Mouse (Mus musculus) G1E (cell line): ENCODE results near the gene Vmn2r62. TPM values are rescaled to one million over a fixed set of nuclear protein-coding genes. Genes with fewer than 3 reads are reported as not detected.
"Not testable (repeated sequence)": the region's sequence is repeated elsewhere in the genome, so short reads cannot be mapped to it uniquely, and the experiment has no call there.

Source experiments
- ATAC-seq: 2 replicates; pipeline ENCODE4 v1.8.0; 2016; ENCODE audit warnings: mild to moderate bottlenecking; ENCODE audit not compliant: insufficient number of reproducible peaks, poor library complexity, low FRiP score, severe bottlenecking; ENCODE audit errors: extremely low read depth
- DNase-seq: peaks from one replicate; pipeline ENCODE4 v3.0.0; 2012; ENCODE audit warnings: low spot score
- H3K27me3 ChIP-seq: 2 replicates; pipeline ENCODE4 v1.6.1; 2012; ENCODE audit warnings: mild to moderate bottlenecking, low read length, inconsistent platforms; ENCODE audit not compliant: insufficient read depth
- H3K36me3 ChIP-seq: replicated peaks from 2 replicates; pipeline ENCODE3; 2012; ENCODE audit warnings: mild to moderate bottlenecking, inconsistent platforms
- H3K4me1 ChIP-seq: 2 replicates; pipeline ENCODE4 v1.6.1; 2012; ENCODE audit warnings: low read depth, low read length, inconsistent platforms, mixed read lengths; ENCODE audit not compliant: insufficient read depth
- H3K4me3 ChIP-seq: 2 replicates; pipeline ENCODE4 v1.5.1; 2012; ENCODE audit warnings: low read depth, mild to moderate bottlenecking, inconsistent platforms, low read length, moderate library complexity, mixed read lengths
- H3K9me3 ChIP-seq: replicated peaks from 2 replicates; pipeline ENCODE4 v1.6.1; 2012; ENCODE audit warnings: inconsistent platforms
- CTCF ChIP-seq: IDR thresholded peaks from 2 replicates; pipeline ENCODE4 v1.5.1; 2012; ENCODE audit warnings: low read depth, low read length, inconsistent platforms, mixed read lengths
- GATA1 ChIP-seq: IDR thresholded peaks from 2 replicates; pipeline ENCODE4 v1.6.1; 2012; ENCODE audit warnings: borderline replicate concordance, low read length, inconsistent platforms, mixed read lengths
- GATA2 ChIP-seq: IDR thresholded peaks from 2 replicates; pipeline ENCODE4 v1.6.1; 2012; ENCODE audit warnings: low read depth, low read length, inconsistent platforms, borderline replicate concordance
- POLR2AphosphoS5 ChIP-seq: IDR thresholded peaks from 2 replicates; pipeline ENCODE4 v1.6.1; 2012; ENCODE audit warnings: low read depth, low read length, inconsistent platforms; ENCODE audit not compliant: insufficient replicate concordance
- TAL1 ChIP-seq: conservative IDR thresholded peaks from 2 replicates; pipeline ENCODE4 v1.6.1; 2012; ENCODE audit warnings: low read depth, low read length, inconsistent platforms, mixed read lengths
- polyA plus RNA-seq: library from polyadenylated mRNA; stranded (reverse); fragments of >175 nt; gene quantifications from 2 replicates; pipeline ENCODE4 v1.2.3, GENCODE M21; 2012
- total RNA-seq, 2 experiments: library from RNA; stranded (forward) in 1 of 2; stranded (reverse) in 1 of 2; fragments of 200-1000 nt in 1 of 2; fragments of >200 nt in 1 of 2; fragmentation: Nextera tagmentation in 1 of 2; gene quantifications; 2 replicates each; pipeline ENCODE4 v1.2.3; 2014 to 2017

Vmn2r62 gene
- total RNA-seq (2014; fragmentation: Nextera tagmentation) (not detected in 2 replicates), total RNA-seq (2017) (not detected in 2 replicates), polyA plus RNA-seq (not detected in 2 replicates)

- not testable (repeated sequence) for DNase-seq, H3K4me3 ChIP-seq, ATAC-seq, H3K36me3 ChIP-seq, H3K9me3 ChIP-seq, H3K27me3 ChIP-seq, H3K4me1 ChIP-seq
These were observed at the start of gene Vmn2r62 for GRCm38 (mm10) chr7:42793425-42793824. Gene Vmn2r62 (minus strand): TSS chr7:42793525.

- not testable (repeated sequence) for DNase-seq, H3K36me3 ChIP-seq, H3K27me3 ChIP-seq, H3K4me1 ChIP-seq, H3K4me3 ChIP-seq, H3K9me3 ChIP-seq, ATAC-seq
These were observed 45.0 kb upstream of the Vmn2r62 start for GRCm38 (mm10) chr7:42838366-42838765.

- Histone ChIP-seq H3K27me3 (no peaks in the 10 kb centered on the region), H3K4me1 (no peaks in the 10 kb centered on the region), H3K9me3 (peaks cover 4% of the 10 kb centered on the region), H3K4me3 (no peak overlapping the region), H3K36me3 (no peaks in the 10 kb centered on the region)
- TF ChIP-seq CTCF: no peak
- TF ChIP-seq POLR2AphosphoS5: no peak
- TF ChIP-seq GATA1: no peak
- no peak for TF ChIP-seq GATA2
- no peak for TF ChIP-seq TAL1
- DNase-seq (no peak), ATAC-seq (no peak)
These were observed 38.9 kb upstream of the Vmn2r62 start for GRCm38 (mm10) chr7:42832221-42832620.

- no peak for TF ChIP-seq TAL1
- no peak for TF ChIP-seq CTCF
- TF ChIP-seq POLR2AphosphoS5: no peak
- TF ChIP-seq GATA1: no peak
- no peak for TF ChIP-seq GATA2
- H3K4me1 ChIP-seq: no peaks in the 10 kb centered on the region
- DNase-seq (no peak), ATAC-seq (no peak)
- no peaks in the 10 kb centered on the region for H3K27me3 ChIP-seq
- H3K4me3 ChIP-seq: no peak overlapping the region; the same call in 1 of the 2 replicates
- H3K36me3 ChIP-seq: no peaks in the 10 kb centered on the region
- peaks cover 5% of the 10 kb centered on the region for H3K9me3 ChIP-seq
These were observed 43.5 kb downstream of the Vmn2r62 start for GRCm38 (mm10) chr7:42749836-42750235.

- TF ChIP-seq GATA2 (no peak), POLR2AphosphoS5 (no peak), GATA1 (no peak), CTCF (no peak), TAL1 (no peak)
- Histone ChIP-seq H3K4me3 (no peak overlapping the region), H3K27me3 (no peaks in the 10 kb centered on the region), H3K9me3 (peaks cover 11% of the 10 kb centered on the region), H3K36me3 (no peaks in the 10 kb centered on the region), H3K4me1 (no peaks in the 10 kb centered on the region)
- ATAC-seq (no peak), DNase-seq (no peak)
These were observed 54.7 kb downstream of the Vmn2r62 start for GRCm38 (mm10) chr7:42738536-42739210.

- H3K4me3 ChIP-seq, DNase-seq, H3K4me1 ChIP-seq, ATAC-seq, H3K27me3 ChIP-seq, H3K9me3 ChIP-seq, H3K36me3 ChIP-seq: not testable (repeated sequence)
These were observed 66.4 kb downstream of the Vmn2r62 start, which contains the start of gene Gm17067 for GRCm38 (mm10) chr7:42726917-42727316. Gene Gm17067 (minus strand): TSS chr7:42727017.

Other genes starting within 250 kb of the Vmn2r62 start
- not detected in 2 replicates for gene Gm21028, start 214.9 kb downstream of the Vmn2r62 start, total RNA-seq (2014; fragmentation: Nextera tagmentation)
- gene Gm21028, start 214.9 kb downstream of the Vmn2r62 start, total RNA-seq (2017): not detected in 2 replicates
- gene Gm21028, start 214.9 kb downstream of the Vmn2r62 start, polyA plus RNA-seq: not detected in 2 replicates
- gene Zfp977, start 201.0 kb downstream of the Vmn2r62 start, total RNA-seq (2014; fragmentation: Nextera tagmentation): not detected in 2 replicates
- gene Zfp977, start 201.0 kb downstream of the Vmn2r62 start, total RNA-seq (2017): 0.17 and 0.71 TPM in 2 replicates
- not detected in 2 replicates for gene Zfp977, start 201.0 kb downstream of the Vmn2r62 start, polyA plus RNA-seq
- gene Zfp976, start 150.9 kb downstream of the Vmn2r62 start, total RNA-seq (2014; fragmentation: Nextera tagmentation): 5.7 and 12.3 TPM in 2 replicates
- 2.4 and 5.6 TPM in 2 replicates for gene Zfp976, start 150.9 kb downstream of the Vmn2r62 start, total RNA-seq (2017)
- 0.09 and 0.21 TPM in 2 replicates for gene Zfp976, start 150.9 kb downstream of the Vmn2r62 start, polyA plus RNA-seq
- gene Zfp975, start 100.8 kb downstream of the Vmn2r62 start, total RNA-seq (2014; fragmentation: Nextera tagmentation): 12.6 and 15.6 TPM in 2 replicates
- 9.8 and 10.9 TPM in 2 replicates for gene Zfp975, start 100.8 kb downstream of the Vmn2r62 start, total RNA-seq (2017)
- gene Zfp975, start 100.8 kb downstream of the Vmn2r62 start, polyA plus RNA-seq: 0.15 and 0.27 TPM in 2 replicates
- gene Gm17067, start 66.5 kb downstream of the Vmn2r62 start, total RNA-seq (2014; fragmentation: Nextera tagmentation): not detected in 2 replicates
- gene Gm17067, start 66.5 kb downstream of the Vmn2r62 start, total RNA-seq (2017): 0.05 TPM in 1 of 2 replicates, not detected in the other
- gene Gm17067, start 66.5 kb downstream of the Vmn2r62 start, polyA plus RNA-seq: not detected in 2 replicates
- not detected in 2 replicates for gene Gm2381, start 73.7 kb upstream of the Vmn2r62 start, total RNA-seq (2014; fragmentation: Nextera tagmentation)
- 0.12 TPM in 1 of 2 replicates, not detected in the other for gene Gm2381, start 73.7 kb upstream of the Vmn2r62 start, total RNA-seq (2017)
- not detected in 2 replicates for gene Gm2381, start 73.7 kb upstream of the Vmn2r62 start, polyA plus RNA-seq
- gene Vmn2r63, start 140.3 kb upstream of the Vmn2r62 start, total RNA-seq (2014; fragmentation: Nextera tagmentation): not detected in 2 replicates
- 0.06 and 0.16 TPM in 2 replicates for gene Vmn2r63, start 140.3 kb upstream of the Vmn2r62 start, total RNA-seq (2017)
- not detected in 2 replicates for gene Vmn2r63, start 140.3 kb upstream of the Vmn2r62 start, polyA plus RNA-seq
- not detected in 2 replicates for gene Gm9268, start 225.2 kb upstream of the Vmn2r62 start, total RNA-seq (2014; fragmentation: Nextera tagmentation)
- 0.16 TPM in 1 of 2 replicates, not detected in the other for gene Gm9268, start 225.2 kb upstream of the Vmn2r62 start, total RNA-seq (2017)
- gene Gm9268, start 225.2 kb upstream of the Vmn2r62 start, polyA plus RNA-seq: not detected in 2 replicates